Mouse (Mus musculus) kidney, postnatal 0 days (tissue): ENCODE measurements around the gene Asb16. TPM values are rescaled to one million over a fixed set of nuclear protein-coding genes. Genes with fewer than 3 reads are reported as not detected.

Experiments used
- ATAC-seq: fragments of 200-750 bp; cut with Nextera tagmentation; replicated peaks from 2 replicates; pipeline ENCODE4 v1.8.0; 2017; ENCODE audit warnings: low read depth, moderate number of reproducible peaks, moderate TSS enrichment, moderate library complexity; ENCODE audit not compliant: low FRiP score
- DNase-seq: peaks from one replicate; pipeline ENCODE4 v3.0.0-alpha.2; 2016; ENCODE audit warnings: low spot score
- H3K27ac ChIP-seq: fragments of 300-500 bp; sonication (generic); 2 replicates; pipeline ENCODE4 v1.5.1; 2014; ENCODE audit warnings: mild to moderate bottlenecking
- H3K27me3 ChIP-seq: fragments of 300-500 bp; sonication (generic); 2 replicates; pipeline ENCODE4 v1.6.1; 2014; ENCODE audit warnings: low read length, mixed read lengths; ENCODE audit not compliant: insufficient read depth
- H3K36me3 ChIP-seq: fragments of 300-500 bp; sonication (generic); 2 replicates; pipeline ENCODE4 v1.6.1; 2014; ENCODE audit warnings: low read length, mixed read lengths; ENCODE audit not compliant: insufficient read depth
- H3K4me1 ChIP-seq: fragments of 300-500 bp; sonication (generic); replicated peaks from 2 replicates; pipeline ENCODE4 v1.6.1; 2014; ENCODE audit warnings: antibody characterized with exemption, low read length, mixed read lengths; ENCODE audit not compliant: insufficient read depth
- H3K4me2 ChIP-seq: fragments of 300-500 bp; sonication (generic); 2 replicates; pipeline ENCODE4 v1.6.1; 2014; ENCODE audit warnings: mild to moderate bottlenecking, low read length, moderate library complexity, mixed read lengths
- H3K4me3 ChIP-seq: fragments of 300-500 bp; sonication (generic); replicated peaks from 2 replicates; pipeline ENCODE4 v1.5.1; 2014; ENCODE audit warnings: low read depth, low read length
- H3K9ac ChIP-seq: fragments of 300-500 bp; sonication (generic); 2 replicates; pipeline ENCODE4 v1.6.1; 2014; ENCODE audit warnings: low read depth, low read length
- H3K9me3 ChIP-seq: fragments of 300-500 bp; sonication (generic); replicated peaks from 2 replicates; pipeline ENCODE4 v1.6.1; 2016; ENCODE audit warnings: low read length, inconsistent platforms, mixed read lengths
- CTCF ChIP-seq: IDR thresholded peaks from 2 replicates; pipeline ENCODE4 v1.5.1; 2016; ENCODE audit warnings: antibody characterized with exemption, low read depth, mild to moderate bottlenecking, moderate library complexity
- WGBS: fragments of 180-500 bp; shearing (Covaris S2); extraction: QIAGEN DNeasy Blood & Tissue Kit; methylation state at CpG from one replicate; pipeline ENCODE4 v1.1.7; 2014; 5-methylcytosine and 5-hydroxymethylcytosine counted together
- polyA plus RNA-seq: library from polyadenylated mRNA; unstranded; fragments of >200 nt; fragmentation: Nextera tagmentation; extraction: Ambion mirVana; gene quantifications from 2 replicates; pipeline ENCODE4 v1.2.1, GENCODE M21; 2015

Asb16 gene
- polyA plus RNA-seq, 1 experiment from 2014 or later, result not detected

DNA sequence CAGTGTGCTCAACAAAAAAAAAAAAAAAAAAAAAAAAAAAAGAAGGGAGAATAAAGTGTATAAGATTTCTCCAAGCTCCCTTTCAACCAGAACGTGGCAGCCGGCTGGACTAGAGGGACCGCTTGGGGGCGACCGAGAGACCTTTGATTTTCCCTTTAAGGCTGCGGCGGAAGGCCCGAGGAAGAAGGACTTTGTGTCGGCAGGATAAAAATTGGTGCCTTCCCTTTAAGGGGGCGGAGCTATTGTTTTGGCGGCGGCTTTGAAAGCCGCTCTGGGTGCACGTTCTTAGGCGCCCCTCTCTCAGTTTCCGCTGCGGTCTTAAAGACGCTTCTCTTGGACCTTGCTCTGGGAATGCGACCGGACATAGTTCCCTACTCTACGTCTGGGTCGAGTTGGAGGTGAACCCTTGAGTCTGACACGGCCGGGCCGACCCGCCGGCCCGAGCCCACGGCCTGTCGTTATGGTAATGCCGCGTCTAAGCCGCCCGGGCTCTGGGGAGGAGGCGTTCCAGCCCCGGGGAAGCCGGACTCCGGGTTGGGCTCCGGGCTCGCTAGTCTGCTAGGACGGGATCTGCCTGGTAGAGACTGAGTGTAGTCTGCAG, 19.8 kb upstream of the Asb16 start, which contains the start of gene BC030867:
Gene BC030867 (plus strand): TSS at position 253 of the 601 bp plus-strand sequence.
- Histone ChIP-seq H3K4me2 (peak within 1 kb of the TSS; percentile 92), H3K4me1 (peaks cover 16% of the 10 kb centered on the region; the same call in 1 of the 2 replicates), H3K9me3 (no peaks in the 10 kb centered on the region), H3K27ac (no peak within 1 kb of the TSS), H3K9ac (peak within 1 kb of the TSS; percentile 44; the same call in 1 of the 2 replicates), H3K27me3 (no peaks in the 10 kb centered on the region), H3K4me3 (peak within 1 kb of the TSS; percentile 56), H3K36me3 (no peaks in the 10 kb centered on the region)
- WGBS, result under 1% methylated on average over 41 of the region's 41 CpGs
- ATAC-seq (peak; percentile 58; the same call in 1 of the 2 replicates), DNase-seq (peak; percentile 97)
- TF ChIP-seq CTCF, result peak; percentile 83

DNA sequence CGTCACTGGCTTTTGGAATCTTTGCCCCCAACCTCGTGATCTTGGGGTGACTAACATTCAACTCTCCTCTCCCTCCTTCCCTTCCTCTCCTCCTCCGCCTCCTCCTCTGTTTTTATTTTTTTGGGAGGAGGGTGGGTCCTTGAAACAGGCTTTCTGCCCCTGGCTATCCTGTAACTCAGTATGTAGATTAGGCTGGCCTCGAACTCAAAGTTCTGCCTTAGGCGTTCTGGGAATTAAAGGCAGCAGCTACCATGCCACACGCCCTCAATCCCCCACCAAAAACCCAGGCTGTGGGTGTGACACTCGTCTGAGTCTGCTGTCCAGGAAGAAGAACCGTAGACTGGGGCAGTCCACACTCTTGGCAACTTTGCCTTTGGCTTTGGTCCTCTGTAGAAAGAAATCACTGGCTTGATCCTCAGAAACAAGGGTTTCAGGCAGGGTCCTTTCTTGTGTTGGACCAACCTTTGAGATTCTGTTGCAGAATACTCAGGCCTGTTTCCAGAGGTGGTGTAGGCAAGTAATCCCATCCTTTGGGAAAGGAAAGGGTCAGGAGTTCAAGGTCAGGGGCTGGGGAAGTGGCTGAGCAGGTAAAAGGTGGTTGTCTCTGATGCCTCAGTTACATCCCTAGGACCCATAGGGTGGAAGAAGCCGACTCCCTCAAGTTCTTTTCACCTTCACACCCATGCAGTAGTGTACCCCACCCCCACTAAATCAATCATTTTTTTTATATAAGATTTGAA, 19.0 kb upstream of the Asb16 start:
- Histone ChIP-seq H3K4me3 (peak overlapping the region; percentile 56), H3K4me2 (peak overlapping the region; percentile 92), H3K36me3 (no peaks in the 10 kb centered on the region), H3K9me3 (no peaks in the 10 kb centered on the region), H3K4me1 (peaks cover 16% of the 10 kb centered on the region; the same call in 1 of the 2 replicates), H3K27ac (no peak overlapping the region), H3K9ac (peak overlapping the region; percentile 44; the same call in 1 of the 2 replicates), H3K27me3 (no peaks in the 10 kb centered on the region)
- ATAC-seq (no peak), DNase-seq (no peak)
- no peak for TF ChIP-seq CTCF
- WGBS, result 13% methylated on average over 9 of the region's 9 CpGs

DNA sequence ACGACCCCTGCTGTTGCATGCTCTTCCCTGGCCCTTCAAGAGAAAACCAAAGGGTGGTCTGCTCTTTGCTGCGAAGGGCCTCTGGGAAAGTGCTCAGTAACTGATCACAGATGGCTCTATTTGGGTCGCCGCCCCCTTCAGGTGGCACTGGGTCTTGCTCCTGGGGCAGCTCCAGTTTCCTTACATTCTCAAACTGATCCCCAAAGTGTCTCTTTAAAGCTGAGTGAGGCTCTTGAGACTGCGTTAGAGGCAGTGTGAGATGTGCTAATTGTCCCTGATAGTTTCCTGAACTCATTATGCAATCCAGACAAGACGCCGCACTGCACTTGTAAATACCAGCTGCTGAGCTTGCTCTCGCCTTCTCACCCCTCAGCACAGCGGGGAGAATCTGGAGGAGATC, 11.0 kb upstream of the Asb16 start:
- 43% methylated on average over 9 of the region's 9 CpGs for WGBS
- Histone ChIP-seq H3K27ac (no peak overlapping the region), H3K9me3 (no peaks in the 10 kb centered on the region), H3K4me2 (no peak overlapping the region), H3K4me3 (no peak overlapping the region), H3K4me1 (peaks cover 3% of the 10 kb centered on the region; the same call in 1 of the 2 replicates), H3K9ac (no peak overlapping the region), H3K36me3 (peaks cover 10% of the 10 kb centered on the region; the same call in 1 of the 2 replicates), H3K27me3 (no peaks in the 10 kb centered on the region)
- ATAC-seq (no peak), DNase-seq (peak; percentile 49)
- peak; percentile 55 for TF ChIP-seq CTCF

DNA sequence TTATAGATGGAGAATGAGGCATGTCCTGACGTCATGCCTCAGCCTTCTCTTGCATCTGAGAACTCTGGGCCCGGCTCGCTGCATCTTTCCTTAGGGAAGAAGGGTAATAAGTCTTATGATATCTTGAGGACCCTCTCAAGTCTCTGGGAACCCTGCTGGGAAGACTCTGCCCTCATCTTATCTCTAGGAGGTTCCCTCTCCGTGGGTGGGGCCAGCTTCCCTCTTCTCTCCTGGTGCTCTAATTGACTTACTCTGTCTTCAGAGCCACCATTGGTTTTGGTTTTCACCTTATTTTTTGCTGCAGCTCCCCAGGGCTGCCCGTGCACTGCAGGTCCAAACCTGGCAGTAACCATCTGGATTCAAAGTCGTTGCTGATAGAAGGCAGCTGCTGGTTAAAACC, 10.4 kb upstream of the Asb16 start:
- Histone ChIP-seq H3K36me3 (peaks cover 10% of the 10 kb centered on the region; the same call in 1 of the 2 replicates), H3K27me3 (no peaks in the 10 kb centered on the region), H3K9ac (no peak overlapping the region), H3K27ac (no peak overlapping the region), H3K4me1 (peaks cover 3% of the 10 kb centered on the region; the same call in 1 of the 2 replicates), H3K4me3 (no peak overlapping the region), H3K4me2 (no peak overlapping the region), H3K9me3 (no peaks in the 10 kb centered on the region)
- 82% methylated on average over 6 of the region's 6 CpGs for WGBS
- ATAC-seq (no peak), DNase-seq (no peak)
- TF ChIP-seq CTCF, result no peak

DNA sequence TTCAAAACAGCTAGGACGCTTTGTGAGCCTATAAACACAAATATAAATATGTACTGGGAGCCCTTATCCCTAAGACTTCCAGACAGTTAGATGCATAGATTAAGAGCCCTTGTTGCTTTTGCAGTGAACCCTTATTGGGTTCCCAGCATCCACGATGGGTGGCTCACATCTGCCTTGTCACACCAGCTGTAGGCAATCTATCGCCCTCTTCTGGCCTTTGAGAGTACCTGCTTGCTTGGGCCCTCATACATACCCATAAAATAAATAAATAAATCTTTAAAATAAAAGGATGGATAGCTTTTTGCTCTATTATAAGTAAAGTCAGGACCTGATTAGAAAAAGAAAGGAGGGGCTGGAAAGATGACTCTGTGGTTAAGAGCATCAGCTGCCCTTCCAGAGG, 10.0 kb upstream of the Asb16 start:
- ATAC-seq, result no peak
- Histone ChIP-seq H3K4me1 (peaks cover 3% of the 10 kb centered on the region; the same call in 1 of the 2 replicates), H3K36me3 (peaks cover 10% of the 10 kb centered on the region; the same call in 1 of the 2 replicates), H3K9me3 (no peaks in the 10 kb centered on the region), H3K4me2 (no peak overlapping the region), H3K4me3 (no peak overlapping the region), H3K9ac (no peak overlapping the region), H3K27ac (no peak overlapping the region), H3K27me3 (no peaks in the 10 kb centered on the region)
- WGBS, result 98% methylated on average over 3 of the region's 3 CpGs
- peak; percentile 31; the same call in 1 of the 2 replicates for TF ChIP-seq CTCF
- DNase-seq, result no peak

DNA sequence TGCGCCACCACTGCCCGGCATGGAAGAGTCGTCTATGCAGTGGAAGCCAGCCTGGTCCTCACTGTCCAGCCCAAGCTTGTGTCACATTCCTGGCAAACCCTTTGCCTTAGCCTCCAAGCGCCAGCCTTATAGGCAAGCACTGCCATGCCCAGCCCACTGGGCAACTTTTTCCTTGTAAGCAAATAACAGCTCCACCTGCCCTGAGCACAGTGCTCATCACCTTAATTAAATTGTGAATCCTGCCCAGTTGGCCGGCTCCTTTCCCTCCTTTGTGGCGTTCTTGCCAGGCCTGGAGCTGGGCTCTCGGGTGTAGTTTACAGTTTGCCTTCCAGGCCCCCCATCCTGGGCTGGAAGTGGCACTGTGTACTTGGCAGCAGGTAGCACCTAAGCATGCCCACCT, 5.3 kb upstream of the Asb16 start:
- Histone ChIP-seq H3K27me3 (no peaks in the 10 kb centered on the region), H3K4me2 (no peak overlapping the region), H3K27ac (no peak overlapping the region), H3K9ac (no peak overlapping the region), H3K9me3 (no peaks in the 10 kb centered on the region), H3K4me1 (0 out of 2 replicates have a peak, but pooled peaks cover 2% of the 10 kb centered on the region), H3K4me3 (no peak overlapping the region), H3K36me3 (no peaks in the 10 kb centered on the region)
- no peak for TF ChIP-seq CTCF
- DNase-seq, result no peak
- no peak for ATAC-seq
- 86% methylated on average over 7 of the region's 7 CpGs for WGBS
